Mouse (Mus musculus): ENCODE data around the gene Col5a3.

Gene Col5a3

DNA sequence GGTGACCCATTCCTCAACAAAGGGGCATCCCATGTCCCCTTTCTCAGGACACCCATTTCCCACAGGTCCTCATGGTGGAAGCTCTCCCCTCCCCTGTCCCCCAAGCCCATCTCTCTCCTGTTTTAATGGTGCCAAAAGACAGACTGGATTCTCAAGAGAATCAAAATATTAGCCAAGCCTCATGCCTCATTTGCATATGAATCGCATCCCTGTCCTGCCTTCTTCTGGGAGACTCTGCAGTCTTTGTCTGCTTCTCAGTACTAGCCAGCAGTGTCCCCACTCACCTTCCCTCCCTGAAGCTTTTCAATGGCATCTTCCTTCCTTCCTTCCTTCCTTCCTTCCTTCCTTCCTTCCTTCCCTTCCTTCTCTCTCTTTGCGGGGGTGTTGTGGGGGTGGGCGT, 67.2 kb downstream of the Col5a3 start:
- no peak for DNase-seq (ENCODE audit: low read depth)

DNA sequence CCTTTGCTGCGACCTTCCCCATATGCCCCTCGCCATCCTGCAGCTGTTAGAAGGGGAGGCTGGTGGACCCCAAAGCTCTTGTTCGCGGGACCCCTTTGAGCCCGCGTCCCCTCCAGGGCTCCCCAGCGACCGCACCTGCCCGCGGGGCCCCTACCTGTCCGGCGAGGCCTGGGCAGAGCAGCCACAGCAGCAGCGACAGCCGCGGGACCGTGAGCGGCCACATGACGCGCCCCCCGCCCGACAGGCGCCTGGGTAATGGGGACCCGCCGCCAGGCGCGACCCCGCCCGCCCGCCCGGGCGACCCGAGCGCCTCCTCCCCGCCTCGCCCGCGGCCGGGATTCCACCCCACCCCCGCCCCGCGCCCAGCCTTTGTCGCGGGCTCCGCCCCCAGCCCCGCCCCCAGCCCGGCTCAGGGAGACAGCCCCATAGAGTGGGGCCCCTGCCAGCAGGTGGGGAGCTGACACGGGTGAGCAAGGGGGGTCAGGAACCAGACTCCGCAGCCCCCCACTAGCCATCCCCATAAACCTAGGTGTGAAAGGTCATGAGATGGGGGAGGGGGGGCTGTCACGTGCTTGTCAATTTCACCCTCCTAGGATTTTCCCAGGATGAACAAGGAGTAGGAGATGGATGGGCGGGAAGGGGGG, 68.7 kb downstream of the Col5a3 start, which contains the start of gene Olfm2:
Olfm2 (minus strand) TSS at position 333 of the 644 bp plus-strand sequence.
- DNase-seq (ENCODE audit: low read depth): no peak

DNA sequence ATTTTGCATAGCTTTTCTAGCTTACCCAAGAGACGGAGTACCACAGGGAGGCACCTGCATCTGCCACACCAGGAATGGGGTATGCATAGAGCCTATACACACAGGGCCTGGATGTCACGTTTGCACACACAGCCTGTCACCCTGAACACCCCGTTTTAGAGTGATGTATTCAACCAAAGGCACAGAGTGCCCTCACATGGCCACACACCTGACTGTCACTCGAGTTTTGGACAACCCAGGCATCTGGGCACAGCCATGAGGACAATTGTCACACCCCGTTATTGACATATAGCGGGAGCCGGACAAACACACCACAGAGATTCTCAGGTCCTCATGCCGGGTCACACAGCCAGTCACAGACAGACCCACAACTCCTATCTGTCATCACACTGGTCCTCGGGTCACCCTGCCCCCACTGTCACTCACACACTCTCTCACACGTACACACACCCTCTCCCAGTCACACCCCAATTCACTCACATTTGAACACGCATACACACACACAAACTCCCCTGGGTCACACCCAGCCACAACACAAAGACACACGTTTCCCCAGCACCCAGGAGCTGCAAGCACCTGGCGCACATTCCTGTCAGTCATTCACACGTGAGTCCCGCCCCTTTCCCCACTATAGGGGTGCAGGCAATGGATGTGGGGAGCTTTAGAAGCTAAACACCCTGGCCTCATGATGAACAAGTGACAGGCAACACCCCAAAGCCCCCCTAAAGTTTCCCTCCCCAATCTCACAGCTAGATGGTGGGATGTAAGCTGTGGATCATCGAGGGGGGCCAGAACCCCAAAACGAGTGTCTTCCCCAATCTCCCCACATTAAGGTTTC, 69.5 kb downstream of the Col5a3 start:
- no peak for DNase-seq (ENCODE audit: low read depth)

DNA sequence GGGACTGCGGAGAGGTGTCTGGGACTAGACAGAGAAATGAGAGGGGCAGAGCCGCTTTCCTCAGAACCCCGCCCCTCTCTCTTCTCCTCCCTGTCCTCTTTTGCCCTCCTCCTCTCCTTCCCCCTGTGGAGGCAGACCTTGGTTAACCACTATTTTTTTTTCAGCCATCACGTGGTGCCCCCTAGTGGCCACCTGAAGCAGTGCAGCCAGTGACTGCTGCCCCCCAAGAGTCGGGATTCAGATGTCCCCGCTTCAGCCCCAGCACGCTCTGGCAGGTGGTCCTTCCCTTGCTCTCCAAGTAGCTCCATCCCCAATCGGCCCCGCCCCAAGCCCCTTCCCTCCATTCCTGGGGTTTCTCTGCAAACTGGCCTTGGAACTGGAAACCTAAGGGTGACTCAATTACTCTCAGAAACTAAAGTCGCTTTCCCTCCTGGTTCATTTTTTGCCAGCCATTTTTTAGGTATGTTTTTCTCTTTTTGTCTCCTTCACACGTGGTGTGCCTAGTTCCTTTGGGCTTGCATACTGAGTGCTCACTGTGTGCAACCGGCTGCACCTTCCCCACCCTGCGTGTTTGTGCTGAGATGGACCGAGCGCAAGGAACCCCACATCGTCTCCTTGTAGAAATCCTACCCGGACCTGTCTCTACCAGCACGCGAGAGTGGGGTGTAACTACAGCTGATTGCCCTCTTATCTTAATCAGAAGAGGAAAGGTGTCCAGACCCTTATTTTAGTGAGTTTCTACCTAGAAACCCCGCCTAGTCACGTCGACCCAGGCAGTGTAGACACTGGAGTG, 70.7 kb downstream of the Col5a3 start:
- peak; percentile 50 for DNase-seq (ENCODE audit: low read depth)

DNA sequence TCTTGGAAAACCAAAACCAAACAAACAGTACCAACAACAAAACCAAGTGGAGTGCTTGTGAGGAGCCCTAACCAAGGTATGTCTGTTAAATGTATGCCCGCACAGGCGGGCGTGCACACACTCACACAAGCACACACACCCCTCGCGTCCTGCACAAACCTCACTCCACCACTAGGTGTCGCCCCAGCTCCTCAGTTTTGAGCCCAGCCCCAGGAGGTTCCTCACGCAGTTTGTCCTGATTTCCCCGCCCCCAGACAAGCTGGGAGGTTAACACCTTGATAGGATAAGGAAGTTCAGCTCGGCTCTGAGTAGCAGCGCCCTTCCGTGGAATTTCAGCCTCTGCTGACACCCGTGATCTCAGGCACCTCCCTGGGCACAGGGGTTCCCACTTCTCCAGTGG, 74.5 kb downstream of the Col5a3 start:
- DNase-seq (ENCODE audit: low read depth): peak; percentile 86

DNA sequence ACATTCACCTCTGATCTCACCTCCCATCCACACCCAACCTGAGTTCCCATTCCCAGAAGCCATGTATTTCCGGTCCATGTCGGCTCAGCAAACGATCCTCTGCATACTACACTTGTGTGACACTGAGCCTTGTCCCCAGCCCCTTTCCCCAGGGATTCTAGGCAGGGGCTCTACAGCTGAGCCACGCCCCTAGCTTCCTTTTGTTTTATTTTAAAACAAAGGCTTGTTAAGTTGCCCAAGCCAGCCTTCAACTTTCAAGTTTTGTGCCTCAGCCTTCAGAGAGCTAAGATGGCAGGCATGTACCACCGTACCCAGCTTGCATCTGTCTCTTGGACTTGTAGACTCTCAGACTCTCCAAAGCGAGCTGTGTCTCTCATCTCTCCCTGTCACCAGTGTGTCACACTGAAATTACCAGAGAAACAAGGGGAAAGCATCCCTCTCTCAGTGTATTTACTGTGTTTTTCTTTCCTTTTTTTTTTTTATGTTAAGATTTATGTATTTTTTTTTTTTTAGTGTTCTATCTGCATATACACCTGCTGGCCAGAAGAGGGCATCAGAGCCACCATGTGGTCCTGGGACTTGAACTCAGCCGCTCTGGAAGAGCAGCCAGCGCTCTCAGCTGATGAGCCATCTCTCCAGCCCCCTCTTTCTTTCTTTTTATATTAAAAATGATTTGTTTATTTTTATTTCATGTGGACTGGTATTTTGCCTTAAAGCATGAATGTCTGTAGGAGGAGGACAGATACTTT, 76.4 kb downstream of the Col5a3 start:
- peak; percentile 77 for DNase-seq (ENCODE audit: low read depth)

DNA sequence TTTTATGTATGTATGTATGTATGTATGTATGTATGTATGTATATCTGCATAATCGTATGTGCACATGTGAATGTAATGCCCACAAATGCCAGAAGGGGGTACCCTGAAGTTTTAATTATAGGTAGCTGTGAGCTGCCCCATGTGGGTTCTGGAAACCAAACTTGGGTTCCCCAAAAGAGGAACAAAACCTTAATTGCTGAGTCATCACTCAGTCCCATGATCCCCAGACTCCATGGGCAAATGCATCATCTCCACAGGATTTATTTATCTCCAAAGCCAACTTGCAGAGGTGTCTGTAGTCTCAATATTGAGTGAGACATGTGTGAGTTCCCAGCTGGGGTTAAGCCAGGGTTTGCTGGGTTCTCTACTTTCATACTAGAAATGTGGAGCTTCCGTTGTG, 77.6 kb downstream of the Col5a3 start:
- no peak for DNase-seq (ENCODE audit: low read depth)

DNA sequence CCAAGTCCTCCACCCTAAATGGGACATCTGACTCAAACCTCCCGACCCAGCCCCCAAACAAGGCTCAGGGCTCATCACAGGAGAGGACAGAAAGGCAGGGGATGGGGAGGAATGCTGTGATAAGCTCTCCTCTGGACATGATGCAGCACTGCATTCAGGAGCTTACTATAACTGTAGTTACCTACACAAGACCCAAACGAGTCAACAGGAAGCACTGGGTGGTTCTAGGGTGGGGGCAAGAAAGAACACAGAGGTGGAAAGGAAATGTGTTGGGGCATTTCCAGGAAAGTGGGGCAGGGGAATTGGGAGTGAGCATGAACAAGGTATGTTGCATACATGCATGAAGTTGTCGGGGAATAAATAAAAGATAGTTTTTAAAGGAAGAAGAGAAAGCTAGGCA, 80.2 kb downstream of the Col5a3 start:
- peak; percentile 31 for DNase-seq (ENCODE audit: low read depth)

DNA sequence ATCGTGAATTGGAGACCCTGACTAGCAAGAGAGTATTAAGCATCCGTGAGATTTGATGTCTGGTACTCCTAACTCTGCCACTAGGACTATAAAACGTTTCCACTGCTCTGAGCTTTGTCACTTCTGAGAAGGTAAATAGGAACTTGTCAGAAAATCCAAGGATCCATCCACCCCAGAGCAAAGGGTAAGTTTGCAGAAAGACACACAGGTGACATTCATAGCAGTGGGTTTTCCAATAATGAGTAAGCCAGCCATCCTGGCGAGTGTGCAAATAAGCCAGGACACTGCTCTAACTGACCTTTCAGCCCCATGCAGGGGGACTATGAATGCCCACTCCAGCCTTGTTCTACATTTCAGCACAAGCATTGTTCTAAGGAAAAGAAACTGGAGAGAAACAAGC, 83.1 kb downstream of the Col5a3 start:
- DNase-seq (ENCODE audit: low read depth): no peak

DNA sequence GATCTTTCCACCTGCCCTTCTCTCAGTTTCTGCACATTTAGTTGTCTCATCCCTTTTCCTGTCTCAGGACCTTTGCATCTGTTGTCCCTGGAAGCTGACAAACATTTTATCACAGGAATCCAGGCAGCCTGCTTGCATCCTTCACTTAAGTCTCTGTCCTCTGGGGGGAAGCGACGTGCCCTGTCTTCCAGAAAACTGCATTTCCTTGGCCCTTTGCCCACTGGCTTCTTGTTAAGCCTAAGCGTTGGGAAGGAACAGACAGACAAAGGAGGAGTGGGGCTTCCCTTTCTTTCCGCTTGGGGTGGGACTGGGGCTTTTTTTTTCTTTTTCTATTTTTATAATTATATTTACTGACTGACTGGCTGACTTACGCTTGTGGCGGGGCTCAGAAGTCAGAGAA, 85.4 kb downstream of the Col5a3 start:
- DNase-seq (ENCODE audit: low read depth): no peak

DNA sequence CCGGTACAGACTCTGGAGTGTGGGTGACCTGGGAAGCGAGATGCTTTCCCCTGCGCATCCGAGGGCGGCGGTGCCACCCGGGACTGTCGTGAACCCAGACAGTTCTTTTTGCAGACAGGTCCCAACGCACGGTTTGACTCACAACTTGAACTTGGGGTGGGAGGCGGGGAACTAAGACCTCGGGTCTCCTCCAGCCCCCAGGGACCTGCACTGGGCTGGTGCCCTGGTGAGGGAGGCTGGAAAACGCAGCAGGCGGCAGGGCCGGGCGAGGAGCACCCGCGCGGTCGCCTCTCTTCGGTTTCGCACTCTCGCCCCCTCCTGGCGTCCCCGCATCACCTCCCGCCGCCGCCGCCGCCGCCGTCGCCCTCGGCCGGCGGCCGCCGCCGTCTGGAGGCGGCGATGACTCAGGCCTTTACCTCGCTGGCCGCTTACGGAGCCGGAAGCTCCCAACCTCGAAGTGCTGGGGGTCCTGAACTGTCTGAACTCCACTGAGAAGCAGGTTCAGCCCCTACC, 87.2 kb downstream of the Col5a3 start:
- DNase-seq (ENCODE audit: low read depth): peak; percentile 58

DNA sequence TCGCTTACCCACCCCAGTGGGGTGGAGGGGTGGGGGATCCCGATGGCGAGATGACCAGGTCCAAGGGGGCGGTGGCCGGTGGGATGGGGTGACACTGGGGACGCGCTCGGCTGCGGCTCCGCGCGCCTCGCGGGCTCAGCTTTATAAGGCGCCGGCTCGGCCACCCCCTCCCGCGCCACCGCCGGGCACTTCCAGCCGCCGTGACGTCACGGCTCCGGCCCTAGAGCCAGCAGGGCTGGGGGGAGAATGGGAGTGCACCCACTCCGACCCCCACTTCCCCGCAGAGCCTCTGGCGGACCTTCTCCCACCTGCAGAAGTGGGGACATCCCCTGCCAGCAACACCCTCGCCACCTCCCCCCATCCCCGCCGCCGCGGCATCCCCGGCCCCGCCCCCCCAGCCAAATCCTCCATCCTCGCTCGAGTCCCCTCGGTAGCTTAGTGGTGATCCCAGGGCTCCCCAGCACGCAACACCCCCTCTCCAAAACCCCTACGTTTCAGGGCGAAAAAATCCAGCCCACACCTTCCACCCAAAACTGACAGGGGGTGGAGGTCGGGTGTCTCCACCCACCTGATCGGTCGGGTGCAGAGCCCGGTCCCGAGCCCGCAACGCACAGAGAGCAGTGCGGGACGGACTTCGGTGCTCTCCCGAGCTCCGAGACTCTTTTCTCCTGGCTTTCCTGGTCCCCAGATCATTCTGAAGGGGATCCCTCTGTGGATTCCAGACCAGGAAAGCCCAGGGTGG, 87.8 kb downstream of the Col5a3 start:
- no peak for DNase-seq (ENCODE audit: low read depth)

DNA sequence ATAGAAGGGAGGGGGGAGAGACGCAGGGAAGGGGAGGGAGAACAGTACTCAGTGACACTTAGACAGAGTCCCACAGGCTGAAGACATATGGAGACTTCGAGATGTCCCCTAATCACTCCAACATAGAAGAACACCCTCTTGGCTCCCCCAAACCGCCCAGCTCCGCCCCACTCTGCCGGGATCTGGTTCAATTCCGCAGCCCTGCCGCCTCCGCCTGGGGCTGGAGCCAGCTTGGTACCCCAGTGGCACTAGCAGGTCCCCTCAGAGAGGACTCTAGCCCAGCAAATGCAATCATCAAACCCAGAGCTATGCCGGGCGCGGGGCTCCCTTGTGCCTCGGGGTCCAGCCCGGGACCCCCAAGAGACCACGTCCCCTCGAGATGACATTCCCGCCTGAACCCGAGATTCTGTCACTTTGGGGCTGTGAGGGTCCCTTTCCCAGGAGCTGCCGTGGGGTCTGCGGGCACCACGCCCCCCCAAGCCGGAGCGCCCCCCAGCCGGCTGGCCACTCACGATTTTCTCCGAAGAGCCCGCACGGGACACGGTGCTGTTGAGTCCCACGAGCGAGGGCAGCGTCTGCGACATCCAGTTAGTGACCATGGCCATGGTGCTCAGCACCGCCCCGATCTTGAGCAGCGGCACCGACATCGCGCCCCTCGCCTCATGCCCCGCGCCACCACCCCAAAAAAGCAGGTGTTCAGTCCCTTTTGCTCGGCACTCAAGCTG, 88.6 kb downstream of the Col5a3 start:
- no peak for DNase-seq (ENCODE audit: low read depth)

DNA sequence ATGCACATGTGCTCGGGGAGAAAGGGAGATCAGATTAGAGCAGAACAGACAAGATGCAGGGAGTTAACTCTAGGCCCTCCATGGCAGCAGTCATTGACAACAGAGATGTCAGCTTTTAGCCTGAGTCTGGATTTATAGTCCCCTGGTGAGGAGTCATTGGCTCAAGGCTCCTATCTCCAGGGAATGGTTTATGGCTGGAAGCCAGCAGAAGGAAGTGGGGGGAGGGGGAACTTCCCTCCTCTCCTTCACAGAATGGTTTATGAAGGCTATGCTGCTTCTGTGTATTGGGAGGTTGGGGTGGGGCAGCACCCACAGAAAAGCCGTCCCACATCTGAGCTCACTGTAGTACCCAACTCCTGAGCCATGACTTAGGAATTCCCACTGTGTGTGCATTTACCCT, 93.3 kb downstream of the Col5a3 start:
- no peak for DNase-seq (ENCODE audit: low read depth)

Measured in naive thymus-derived CD4-positive, alpha-beta T cell, adult 2 months (primary cell).